In the genomic region with DNA sequence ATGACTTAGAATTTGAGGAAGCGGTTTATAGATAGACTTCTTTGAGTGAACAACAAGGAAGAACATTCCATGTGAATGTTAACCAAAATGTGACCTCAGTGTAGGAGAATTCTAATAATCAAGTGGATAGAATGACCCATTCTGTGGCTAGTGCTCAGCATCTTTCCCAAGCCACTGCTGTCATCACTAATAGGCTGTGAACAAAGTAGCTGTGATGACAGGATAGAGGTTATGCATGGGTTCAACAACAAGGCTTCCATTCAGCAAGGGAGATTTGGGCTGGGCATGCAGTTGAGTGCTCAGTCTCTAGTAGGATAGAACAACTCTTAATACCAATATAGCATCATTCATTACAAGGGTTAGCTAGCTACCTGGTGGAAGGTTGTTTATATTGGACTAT, we compare ENCODE assay signal across 18 mouse cellular contexts.
"Had no signal": no experiment of that assay in that cellular context is flagged by ENCODE, and none has a peak within 500 bp of the region (broad histone marks: within the 10 kb centered on the region; RNA-seq: fewer than 3 reads in every experiment).

No protein-coding gene starts in this region.

- H3K36me3 ChIP-seq: midbrain, embryonic 13.5 days; midbrain, embryonic 15.5 days; neural tube, embryonic 13.5 days; neural tube, embryonic 15.5 days had no signal

- DNase-seq: liver, postnatal 0 days; lung, embryonic 14.5 days; lung, postnatal 10 days; lung, postnatal 36 days; retina, postnatal 1 day; right cerebral cortex, adult 18-20 months; right cerebral cortex, postnatal 25 days; right cerebral cortex, postnatal 4 days; spleen, adult 18-20 months; thymus, adult 18-20 months; thymus, postnatal 14 days; thymus, postnatal 36 days had no signal

- H3K4me3 ChIP-seq: megakaryocyte, embryonic 14.5 days; midbrain, embryonic 13.5 days; midbrain, embryonic 15.5 days; neural tube, embryonic 13.5 days; neural tube, embryonic 15.5 days had no signal

- H3K27me3 ChIP-seq: megakaryocyte, embryonic 14.5 days; midbrain, embryonic 13.5 days; midbrain, embryonic 15.5 days; neural tube, embryonic 13.5 days; neural tube, embryonic 15.5 days had no signal

- H3K27ac ChIP-seq: macrophage; midbrain, embryonic 13.5 days; midbrain, embryonic 15.5 days; neural tube, embryonic 13.5 days; neural tube, embryonic 15.5 days had no signal

- H3K4me1 ChIP-seq: megakaryocyte, embryonic 14.5 days; midbrain, embryonic 13.5 days; midbrain, embryonic 15.5 days; neural tube, embryonic 13.5 days; neural tube, embryonic 15.5 days had no signal

- H3K9me3 ChIP-seq: megakaryocyte, embryonic 14.5 days; midbrain, embryonic 13.5 days; midbrain, embryonic 15.5 days; neural tube, embryonic 13.5 days; neural tube, embryonic 15.5 days had no signal
